Mouse (Mus musculus) cerebellum, adult (tissue): Measurements from ENCODE around the gene Kcnj3.
"Not testable (repeated sequence)": the region's sequence is repeated elsewhere in the genome, so short reads cannot be mapped to it uniquely, and the experiment has no call there.

Experiments
- ATAC-seq: cut with Nextera tagmentation; 2 replicates; pipeline ENCODE4 v1.9.2; 2017; ENCODE audit warnings: mild to moderate bottlenecking, moderate library complexity, mixed read lengths; ENCODE audit not compliant: insufficient number of reproducible peaks, low FRiP score, low TSS enrichment

Gene Kcnj3

DNA sequence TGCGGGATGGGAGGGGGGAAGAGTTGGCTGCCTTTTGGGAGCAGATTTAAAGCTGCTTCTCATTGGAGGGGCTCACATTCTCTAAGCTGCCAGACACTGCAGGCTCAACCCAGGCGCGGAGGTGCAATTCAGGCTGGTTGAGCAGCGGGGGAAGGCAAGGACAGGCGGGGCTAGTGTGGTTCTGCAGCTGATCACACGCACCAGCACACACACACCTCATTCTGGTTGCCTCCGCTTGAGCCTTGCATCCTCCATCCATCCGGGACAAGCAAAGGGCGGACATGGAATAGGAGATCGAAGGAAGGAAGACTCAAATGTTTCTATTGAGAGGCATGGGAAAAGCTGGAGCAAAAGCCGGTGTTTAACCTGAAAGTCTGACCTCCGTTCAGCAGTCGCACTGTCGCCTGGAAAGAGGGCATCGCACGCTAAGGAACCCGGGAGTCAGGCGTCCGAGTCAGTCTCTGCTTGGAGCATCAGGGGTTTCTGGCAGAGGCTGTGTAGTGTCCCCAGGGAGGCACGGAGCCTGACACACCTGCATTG is at the start of gene Kcnj3:
Kcnj3 (plus strand) TSS at position 250 of the 540 bp plus-strand sequence.
- ATAC-seq = peak; percentile 89

DNA sequence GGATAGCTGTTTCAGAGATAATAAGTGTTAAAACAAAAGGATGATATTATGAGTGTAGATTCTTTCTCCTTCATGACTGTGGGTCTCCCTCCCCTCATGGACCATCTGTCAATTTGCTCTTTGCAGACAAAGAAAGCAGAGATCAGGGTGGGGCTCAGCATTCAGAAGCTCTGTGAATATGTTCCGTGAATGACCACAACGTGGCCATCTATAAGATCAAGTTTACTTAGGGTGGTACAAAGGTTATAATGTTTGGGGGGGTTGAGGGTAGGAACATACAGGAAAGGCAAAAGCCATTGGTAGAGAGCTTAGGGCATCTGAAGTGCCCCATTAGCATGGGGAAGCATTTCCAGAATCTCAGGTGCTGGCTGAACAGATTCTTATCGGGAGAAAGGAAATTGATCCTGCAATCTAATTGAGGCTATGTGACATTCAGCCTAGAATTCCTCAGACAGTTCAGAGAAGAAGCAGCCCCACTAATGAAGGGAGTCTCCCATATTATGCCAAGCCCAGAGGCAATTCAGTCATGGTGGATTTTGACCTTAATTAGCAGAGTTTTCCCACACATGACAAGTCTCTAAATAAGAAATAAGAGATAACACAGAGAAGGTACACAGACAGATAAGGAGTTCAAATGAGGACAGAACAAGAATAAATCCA is 45.3 kb upstream of the Kcnj3 start:
- no peak for ATAC-seq

DNA sequence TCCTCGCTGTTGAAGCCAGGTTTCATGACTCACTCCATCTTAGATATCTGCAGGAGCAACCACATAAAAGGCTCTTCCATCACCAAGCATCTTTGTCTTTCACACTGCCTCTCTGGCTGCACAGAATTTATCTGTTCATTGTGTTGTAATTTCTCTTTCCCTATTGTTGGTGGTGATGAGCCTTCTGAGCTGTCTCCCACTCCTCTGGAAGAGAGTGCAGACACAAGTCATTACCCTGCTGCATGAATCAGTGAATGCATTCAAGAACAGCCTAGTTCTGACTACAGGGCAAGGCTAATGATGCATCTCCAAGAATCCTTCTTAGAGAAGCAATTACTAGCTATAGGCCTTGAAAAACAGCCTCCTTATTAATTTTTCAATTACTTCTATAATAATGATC is 30.5 kb upstream of the Kcnj3 start:
- ATAC-seq = no peak

DNA sequence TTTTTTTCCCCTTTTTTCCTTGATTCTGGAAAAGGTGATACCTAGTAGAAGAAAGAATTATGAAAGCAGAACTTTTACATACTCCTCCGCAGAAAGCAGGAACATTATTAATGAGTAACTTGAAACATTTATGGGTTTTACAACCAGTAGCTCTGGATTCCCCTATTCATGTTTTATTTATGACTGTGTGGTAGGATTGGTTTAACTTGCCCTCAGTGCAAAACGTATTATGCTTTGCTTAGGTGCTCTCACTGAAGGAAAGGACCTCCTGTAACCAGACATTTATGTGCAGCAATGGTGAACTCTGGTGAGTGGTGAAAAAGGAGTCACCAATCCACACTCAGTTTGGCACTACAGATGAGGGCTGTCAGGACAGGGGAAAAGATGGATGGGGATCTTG is 8.1 kb upstream of the Kcnj3 start:
- no peak for ATAC-seq

DNA sequence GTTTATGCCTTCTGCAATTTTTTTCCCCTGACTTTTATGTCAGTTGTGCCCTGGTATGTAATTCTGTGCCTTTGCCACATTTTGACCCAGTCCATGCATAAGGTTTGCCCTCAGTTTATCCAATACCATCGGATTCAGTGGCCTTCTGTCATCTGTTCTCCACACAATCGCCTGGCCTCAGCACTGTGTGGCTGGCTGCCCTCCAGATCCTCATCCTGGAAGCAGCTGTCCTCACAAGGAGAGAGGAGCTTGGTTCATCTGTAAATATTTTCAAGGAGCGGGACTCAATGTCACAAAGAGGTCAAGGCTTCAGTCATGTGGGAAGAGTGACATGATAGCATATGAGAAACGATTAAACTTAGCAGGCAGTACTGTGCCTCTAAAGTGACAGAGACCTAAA is 3.7 kb upstream of the Kcnj3 start:
- ATAC-seq = 0 out of 2 replicates have a peak, but pooled peaks have one; percentile 42

DNA sequence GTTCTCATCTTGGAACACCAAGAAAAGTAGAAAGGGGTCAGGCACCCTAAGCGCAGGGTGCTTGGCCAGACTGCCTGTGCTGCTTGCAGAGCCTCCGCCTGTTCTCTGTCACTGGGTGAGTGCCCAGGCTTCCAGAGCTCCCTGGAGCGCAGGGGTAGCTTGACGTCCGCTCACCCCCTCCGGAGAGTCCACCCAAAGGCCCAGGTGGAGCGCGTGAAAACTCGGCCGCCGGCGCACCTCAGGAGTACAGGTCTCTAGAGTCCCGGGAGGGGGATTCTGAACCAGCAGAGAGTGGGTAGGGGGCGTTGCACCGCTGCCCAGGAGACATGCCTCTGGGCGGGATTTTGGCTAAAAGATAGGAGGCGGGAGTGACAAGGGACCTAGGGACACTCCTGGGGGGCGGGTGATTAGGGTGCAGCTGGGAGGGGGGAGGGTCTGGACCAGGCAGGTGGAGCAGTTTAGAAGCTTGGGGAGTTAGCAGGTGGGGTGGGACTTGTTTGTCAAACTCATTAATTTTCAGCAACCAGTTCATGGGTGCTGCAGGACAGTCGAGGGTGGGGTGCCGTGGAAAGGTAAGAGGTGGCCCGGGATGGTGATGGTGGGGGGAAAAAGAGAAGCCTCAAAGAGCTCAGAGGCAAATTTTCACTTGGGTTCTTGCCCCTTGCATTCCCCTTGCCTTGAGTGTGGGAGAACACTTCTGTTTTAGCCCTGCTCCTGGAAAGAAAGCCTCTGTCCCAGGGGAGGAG is 664 bp downstream of the Kcnj3 start:
- ATAC-seq = peak; percentile 17

DNA sequence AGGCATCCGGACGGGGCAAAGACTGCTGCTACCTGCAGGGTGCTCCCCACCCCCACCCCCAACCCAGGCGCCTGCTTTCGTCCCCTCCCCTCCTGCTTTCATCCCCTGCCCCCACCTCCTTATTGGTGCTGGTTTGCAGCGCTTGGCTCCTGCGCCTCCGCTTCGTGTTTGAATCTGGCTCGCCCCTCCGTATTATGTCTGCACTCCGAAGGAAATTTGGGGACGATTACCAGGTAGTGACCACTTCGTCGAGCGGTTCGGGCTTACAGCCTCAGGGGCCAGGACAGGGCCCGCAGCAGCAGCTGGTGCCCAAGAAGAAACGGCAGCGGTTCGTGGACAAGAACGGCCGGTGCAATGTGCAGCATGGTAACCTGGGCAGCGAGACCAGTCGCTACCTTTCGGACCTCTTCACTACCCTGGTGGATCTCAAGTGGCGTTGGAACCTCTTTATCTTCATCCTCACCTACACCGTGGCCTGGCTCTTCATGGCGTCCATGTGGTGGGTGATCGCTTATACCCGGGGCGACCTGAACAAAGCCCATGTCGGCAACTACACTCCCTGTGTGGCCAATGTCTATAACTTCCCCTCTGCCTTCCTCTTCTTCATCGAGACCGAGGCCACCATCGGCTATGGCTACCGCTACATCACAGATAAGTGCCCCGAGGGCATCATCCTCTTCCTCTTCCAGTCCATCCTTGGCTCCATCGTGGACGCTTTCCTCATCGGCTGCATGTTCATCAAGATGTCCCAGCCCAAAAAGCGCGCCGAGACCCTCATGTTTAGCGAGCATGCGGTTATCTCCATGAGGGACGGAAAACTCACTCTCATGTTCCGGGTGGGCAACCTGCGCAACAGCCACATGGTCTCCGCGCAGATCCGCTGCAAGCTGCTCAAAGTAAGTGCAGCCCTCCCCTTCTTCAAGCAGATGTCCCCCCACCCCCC is 1.5 kb downstream of the Kcnj3 start:
- ATAC-seq = peak; percentile 11; the same call in 1 of the 2 replicates

DNA sequence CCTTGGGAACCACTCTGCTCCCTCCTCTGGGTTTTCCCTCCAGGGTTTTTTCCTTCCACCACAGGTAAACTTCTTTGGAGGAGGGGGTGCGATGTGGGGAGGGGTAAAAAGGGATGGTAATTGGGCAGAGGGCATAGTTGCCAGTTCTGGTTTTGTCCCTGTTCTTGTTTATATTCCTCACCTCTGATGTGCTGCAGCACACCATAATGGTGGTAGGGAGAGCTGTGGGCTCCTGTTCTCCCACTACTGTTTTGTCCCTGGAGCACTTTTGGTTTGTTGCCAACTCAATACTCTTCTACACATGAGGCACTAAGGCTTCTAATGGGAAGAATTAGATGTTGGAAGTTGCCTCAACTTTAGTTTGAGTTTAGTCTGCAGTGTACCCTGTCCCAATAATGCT is 2.2 kb downstream of the Kcnj3 start:
- ATAC-seq = no peak

DNA sequence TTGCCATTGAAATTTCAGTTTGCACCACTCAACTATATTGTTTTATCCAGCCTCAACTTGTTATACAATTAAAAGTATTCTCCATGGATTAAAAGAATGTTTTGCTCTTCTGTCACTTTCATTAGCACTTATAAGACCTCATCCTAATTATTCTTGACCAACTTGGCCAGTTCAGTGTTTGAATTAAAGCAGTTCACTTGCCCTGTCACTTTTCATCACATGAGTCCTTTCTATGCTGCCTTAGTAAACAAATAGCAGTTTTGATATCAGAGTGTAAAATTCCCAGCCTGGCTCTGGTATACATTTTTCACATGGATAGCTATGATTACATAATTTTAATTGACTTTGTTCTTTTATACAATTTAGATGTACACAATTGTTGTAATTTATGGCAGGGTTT is 3.4 kb downstream of the Kcnj3 start:
- ATAC-seq = no peak

DNA sequence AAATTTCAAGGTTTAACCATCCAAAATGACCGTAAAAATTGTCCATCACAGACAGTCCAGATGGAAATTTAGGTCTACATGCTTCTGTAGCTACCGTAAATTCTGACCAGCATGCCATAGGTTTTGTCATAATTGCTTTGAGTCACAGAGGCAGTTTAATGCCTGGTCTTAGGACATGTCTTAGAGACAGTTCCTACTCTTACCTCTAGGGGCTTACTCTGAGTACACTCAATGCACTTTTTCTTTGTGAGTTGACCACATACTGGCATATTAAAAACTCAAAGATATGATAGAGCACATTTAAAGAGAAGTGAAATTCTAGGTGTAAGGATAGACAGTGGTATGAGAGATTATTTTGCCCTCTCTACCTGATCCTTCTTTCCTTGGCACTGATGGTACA is 6.2 kb downstream of the Kcnj3 start:
- ATAC-seq = 0 out of 2 replicates have a peak, but pooled peaks have one; percentile 28

DNA sequence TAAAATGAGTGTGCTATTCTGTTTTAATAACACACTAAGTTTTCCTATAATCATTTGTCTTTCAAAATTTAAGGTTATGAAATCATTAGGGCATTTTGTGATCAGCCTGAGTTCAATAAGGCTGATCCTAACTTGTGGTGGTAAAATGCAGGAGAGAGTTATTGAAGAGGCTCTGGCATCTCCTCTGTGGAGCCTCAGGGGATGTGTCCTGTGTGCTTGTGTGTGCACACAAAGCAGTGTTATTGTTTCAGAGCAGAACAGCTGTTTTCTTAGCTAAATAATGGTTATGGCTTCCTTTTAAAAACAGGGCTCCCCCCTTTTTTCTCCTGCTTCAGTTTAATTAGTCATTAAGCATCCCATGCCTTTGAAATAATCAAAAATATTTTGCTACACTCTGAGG is 11.5 kb downstream of the Kcnj3 start:
- ATAC-seq = no peak

DNA sequence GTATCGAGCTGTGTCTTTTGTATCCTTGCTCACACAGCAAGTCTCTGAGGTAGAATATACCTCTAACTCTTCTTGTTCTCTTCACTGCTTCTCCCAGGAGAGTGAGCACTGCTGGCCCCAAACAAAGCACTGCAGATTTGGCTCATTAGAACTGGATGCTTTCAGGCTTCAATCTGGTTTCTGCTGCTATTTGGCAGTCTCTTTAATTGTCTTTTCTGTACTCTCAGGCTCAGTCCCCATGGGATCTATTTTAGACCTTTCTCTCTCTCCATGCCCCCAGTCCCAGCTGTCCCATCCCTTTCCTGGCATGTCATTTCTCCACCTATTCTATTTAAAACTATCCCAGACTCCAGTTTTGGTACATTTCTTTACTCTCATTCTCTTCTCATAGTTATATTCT is 15.0 kb downstream of the Kcnj3 start:
- peak; percentile 97 for ATAC-seq

DNA sequence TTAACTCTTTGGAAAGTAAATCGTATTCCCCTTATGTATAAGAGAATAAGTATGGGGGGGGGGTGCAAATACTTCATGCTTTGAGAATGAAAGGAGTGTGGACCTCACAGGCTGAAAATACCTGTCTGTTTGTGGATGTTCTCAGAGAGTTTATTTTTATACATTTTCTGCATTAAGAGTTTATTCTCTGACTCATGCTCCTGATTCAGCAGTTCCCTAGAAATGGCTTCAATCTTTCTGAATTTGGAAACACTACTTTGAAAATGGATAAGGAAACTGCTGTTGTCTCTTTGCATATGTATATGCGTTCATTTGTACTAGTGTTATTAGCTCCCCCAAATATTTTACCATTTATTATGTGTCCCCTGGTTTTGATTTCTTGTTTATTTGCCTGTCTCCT is 23.4 kb downstream of the Kcnj3 start:
- no peak for ATAC-seq

DNA sequence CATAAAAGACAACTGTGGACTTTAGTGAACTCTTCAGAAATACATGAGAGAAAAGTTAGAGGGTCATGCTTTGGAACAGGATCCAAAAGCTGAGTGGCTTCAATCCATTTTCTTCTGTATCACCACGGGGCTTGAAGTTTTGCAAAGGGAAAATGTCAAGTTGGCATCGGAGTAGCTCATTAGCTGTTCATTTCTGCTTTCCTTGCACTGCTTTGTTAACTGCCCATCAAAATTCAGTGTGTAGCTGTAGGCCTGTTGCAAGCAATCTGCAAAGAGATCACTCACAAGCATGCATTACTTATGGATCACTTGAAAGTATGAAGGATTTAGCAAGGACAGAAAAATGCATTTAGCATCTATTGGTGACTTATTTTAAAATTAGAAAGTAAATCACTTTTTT is 33.4 kb downstream of the Kcnj3 start:
- 0 out of 2 replicates have a peak, but pooled peaks have one; percentile 26 for ATAC-seq

DNA sequence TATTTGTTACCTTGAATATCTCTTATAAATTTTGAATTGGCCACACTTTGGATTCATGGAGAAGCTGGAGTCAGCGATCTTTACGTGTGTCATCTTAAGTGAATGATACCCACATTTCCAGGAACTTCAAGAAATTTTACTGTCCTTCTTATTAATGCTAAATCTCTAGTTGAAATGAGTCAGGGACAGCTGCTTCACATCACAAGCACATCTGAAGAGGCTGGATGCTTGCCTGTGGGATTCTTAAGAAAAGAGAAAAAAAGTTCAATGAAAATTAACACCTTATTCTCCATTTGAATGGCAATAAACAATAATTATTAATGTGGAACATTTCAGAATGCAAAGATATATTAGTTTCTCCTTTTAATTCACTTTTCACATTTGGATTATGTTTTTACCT is 34.2 kb downstream of the Kcnj3 start:
- ATAC-seq = no peak

DNA sequence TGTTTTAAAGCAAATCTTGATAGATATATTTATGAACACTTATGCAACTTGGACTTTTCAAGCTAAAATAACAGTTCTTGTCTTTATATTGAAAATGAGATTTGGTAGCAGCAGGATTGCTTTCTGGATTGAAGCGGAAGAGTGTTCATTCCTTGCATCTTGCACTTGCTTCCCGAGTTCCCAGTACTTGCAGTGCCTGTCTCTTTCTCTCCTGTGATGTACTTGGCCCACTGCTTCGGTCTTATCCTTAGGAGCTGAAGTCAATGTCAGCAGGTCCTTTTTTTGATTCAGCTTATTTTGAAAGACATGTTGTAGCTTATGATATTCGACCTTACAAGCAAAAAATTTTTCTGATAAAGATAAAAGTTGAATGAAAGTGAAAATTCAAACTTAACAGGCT is 43.7 kb downstream of the Kcnj3 start:
- ATAC-seq = no peak

DNA sequence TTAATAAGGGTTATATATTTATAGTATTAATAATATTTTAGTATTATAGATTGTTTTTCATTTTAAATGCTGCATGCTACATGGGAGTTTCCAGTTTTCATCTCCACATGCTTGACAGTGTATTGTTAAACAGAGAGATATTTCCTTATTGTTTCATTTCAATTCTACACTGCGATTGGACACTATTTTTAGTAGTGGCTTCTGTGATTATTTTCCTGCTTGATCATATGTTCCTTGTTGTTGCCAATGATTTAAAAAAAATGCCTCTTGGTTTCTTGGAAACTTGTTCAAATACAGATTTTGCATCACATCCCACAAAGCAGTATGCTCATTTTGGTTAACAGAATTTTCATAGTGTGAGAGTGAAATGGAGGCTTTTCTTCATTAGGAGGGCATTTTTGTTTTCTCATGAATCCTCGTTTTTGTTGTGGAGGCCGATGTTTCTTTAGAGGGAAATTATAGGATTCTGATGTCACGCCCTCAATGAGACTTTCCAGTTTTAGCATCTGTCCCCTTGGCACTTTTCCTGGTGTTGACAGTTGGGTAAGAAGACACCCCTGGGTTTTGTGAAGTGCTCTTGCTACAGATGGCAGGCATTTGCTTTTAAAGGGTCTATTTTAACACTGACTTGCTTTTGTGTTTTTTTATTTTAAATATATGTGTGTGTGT is 44.3 kb downstream of the Kcnj3 start:
- ATAC-seq = peak; percentile 88

DNA sequence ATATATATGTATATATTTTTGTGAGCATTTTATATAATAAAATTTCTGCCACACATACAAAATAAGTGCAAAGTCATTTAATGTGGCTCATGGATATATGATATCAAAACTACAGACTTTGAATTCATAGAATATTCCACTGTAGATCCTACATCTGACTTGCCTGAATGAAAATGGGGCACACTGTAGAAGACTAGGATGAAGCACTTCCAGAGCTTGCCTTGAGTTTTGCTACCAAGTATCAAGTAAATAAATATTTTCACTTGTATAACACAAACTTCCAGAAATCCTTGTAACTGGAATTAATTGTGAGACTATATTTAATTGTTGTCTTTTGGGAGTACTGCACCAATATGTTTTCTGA is 44.8 kb downstream of the Kcnj3 start:
- ATAC-seq = no peak

DNA sequence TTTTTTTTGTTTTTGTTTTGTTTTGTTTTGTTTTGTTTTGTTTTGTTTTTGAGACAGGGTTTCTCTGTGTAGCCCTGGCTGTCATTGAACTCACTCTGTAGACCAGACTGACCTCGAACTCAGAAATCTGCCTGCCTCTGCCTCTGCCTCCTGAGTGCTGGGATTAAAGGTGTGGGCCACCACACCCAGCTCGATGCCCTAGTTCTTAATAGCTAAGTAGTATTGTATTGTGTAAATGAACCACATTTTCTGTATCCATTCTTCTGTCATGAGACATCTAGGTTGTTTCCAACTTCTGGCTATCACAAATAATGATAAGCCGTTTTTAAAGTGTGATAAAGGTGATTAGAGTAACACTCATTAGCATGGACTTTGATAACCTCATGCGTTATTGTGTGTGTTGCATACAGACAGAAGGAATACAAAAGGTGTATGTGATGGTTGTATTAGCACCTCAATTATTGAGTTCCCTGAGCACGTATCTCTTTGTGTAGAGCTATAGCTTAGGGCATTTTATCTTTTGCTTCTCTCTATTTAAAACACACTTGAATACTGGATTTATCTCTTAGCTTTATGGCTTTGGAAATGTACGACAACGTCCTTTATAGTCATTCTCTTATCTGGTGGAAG is 49.8 kb downstream of the Kcnj3 start:
- not testable (repeated sequence) for ATAC-seq
